Mouse (Mus musculus) 3134 (cell line): Measurements from ENCODE around the gene Atg16l1.
A peak's percentile ranks its signal among the peaks of the same experiment; 100 is the strongest.

Experiments used
- DNase-seq: peaks from one replicate; pipeline ENCODE4 v3.0.0-alpha.2; 2011; ENCODE audit warnings: low spot score; ENCODE audit not compliant: insufficient read length; ENCODE audit errors: extremely low read depth

Gene Atg16l1

GRCm38 (mm10) chr1:87755641-87756470, at the start of gene Atg16l1:
Gene Atg16l1 (plus strand): TSS chr1:87755870.
- DNase-seq: peak; percentile 95

DNA sequence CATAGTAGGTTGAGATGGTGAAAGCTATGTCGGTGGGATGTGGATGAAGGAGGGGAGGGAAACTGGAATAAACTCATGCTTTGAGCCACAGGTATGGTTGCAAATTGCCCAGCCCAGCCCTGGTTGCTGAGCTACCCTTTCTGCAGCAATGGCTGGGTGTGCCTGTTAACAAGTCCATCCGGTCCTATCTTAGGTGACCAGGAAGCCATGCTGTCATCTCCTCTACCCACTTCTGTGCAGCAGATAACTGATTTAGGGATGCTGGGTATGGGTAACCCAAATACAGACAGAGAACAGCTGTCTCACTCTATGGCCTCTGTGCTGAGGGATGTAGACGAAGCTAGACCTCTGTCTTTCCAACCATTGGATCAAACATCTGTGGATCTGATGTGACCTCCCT, 49.3 kb upstream of the Atg16l1 start:
- DNase-seq: no peak

GRCm38 (mm10) chr1:87709020-87709419, 46.6 kb upstream of the Atg16l1 start:
- no peak for DNase-seq

DNA sequence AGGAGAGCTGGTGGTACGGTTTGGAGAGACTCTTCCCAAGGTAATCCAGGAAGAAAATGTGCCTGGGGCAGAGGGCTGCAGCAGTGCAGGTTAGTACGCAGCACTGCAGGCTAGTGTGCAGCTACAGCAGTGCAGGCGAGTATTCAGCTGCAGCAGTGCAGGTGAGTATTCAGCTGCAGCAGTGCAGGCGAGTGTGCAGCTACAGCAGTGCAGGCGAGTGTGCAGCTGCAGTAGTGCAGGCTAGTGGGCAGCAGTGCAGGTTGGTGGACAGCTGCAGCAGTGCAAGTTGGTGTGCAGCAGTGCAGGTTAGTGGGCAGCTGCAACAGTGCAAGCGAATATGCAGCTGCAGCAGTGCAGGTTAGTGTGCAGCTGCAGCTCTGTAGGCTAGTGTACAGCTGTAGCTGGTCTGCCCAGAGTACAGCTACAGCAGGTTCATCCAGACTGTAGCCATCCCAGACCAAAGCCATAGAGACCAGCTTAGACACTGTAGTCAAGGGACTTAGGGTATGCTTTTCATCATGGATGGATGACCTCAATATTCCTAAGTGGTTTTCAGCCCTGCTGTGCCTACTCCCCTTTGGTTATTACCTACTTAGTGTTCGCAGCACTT, 45.9 kb upstream of the Atg16l1 start:
- DNase-seq: no peak

DNA sequence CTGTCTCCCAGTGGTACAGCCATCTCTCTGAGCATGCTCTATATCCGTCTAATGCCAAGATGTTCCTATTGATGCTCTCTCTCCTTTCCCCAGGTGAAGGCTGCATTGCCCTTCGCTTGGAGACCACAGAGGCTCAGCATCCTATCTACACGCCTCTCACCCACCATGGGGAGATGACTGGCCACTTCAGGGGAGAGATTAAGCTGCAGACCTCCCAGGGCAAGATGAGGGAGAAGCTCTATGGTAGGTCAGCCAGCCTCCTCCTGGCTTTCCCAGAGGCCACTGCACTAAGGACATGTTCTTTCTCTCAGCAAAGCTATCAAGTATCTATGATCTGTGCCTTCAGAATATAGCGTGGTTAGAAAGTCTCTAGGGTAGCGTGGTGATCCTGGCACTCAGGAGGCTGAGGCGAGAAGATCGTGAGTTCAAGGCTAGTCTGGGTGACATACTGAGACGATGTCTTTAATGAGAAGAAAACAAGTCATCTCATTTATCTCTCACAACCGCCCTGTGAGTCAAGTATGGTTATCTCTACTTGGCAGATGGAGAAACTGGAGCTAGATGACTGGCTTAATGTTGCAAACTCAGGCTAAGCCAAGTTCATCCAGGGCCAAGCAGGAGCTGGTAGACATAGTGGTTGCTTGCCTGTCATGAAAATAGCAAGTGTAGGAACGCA, 43.6 kb upstream of the Atg16l1 start:
- DNase-seq: no peak

- no peak for DNase-seq
Measured at GRCm38 (mm10) chr1:87712614-87712971, 43.1 kb upstream of the Atg16l1 start.

- peak; percentile 56 for DNase-seq
Measured at GRCm38 (mm10) chr1:87721382-87721781, 34.3 kb upstream of the Atg16l1 start.

GRCm38 (mm10) chr1:87722081-87722480, 33.6 kb upstream of the Atg16l1 start:
- peak; percentile 25 for DNase-seq

GRCm38 (mm10) chr1:87723351-87723750, 32.3 kb upstream of the Atg16l1 start:
- DNase-seq: no peak

DNA sequence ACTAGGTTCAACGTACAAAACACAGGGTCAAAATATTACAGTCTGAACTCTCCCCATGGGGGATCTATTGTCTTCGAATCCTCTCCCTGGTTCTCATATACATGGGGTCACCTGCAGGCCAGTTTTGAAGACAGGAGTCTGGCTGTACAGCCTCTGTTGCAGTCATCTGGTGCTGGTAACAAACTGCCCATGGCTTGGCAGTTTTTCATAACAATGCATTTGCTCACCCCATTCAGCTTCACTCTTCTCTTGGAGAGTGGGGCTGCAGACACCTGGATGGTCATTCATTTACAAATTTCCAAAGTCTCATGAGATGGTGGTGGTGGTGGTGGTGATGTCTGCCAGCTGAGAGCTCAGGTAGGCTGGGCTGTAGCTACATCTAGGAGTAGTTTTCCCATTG, 26.6 kb upstream of the Atg16l1 start:
- no peak for DNase-seq

GRCm38 (mm10) chr1:87729850-87730249, 25.8 kb upstream of the Atg16l1 start:
- DNase-seq: no peak

- peak; percentile 56 for DNase-seq
Measured at GRCm38 (mm10) chr1:87730271-87730670, 25.4 kb upstream of the Atg16l1 start.

GRCm38 (mm10) chr1:87733212-87733611, 22.5 kb upstream of the Atg16l1 start:
- no peak for DNase-seq

- peak; percentile 51 for DNase-seq
Measured at GRCm38 (mm10) chr1:87734153-87734552, 21.5 kb upstream of the Atg16l1 start.

- DNase-seq: peak; percentile 20
Measured at GRCm38 (mm10) chr1:87740584-87741290, 14.9 kb upstream of the Atg16l1 start.

GRCm38 (mm10) chr1:87749360-87749973, 6.2 kb upstream of the Atg16l1 start:
- no peak for DNase-seq

GRCm38 (mm10) chr1:87763821-87764220, 8.2 kb downstream of the Atg16l1 start:
- no peak for DNase-seq

DNA sequence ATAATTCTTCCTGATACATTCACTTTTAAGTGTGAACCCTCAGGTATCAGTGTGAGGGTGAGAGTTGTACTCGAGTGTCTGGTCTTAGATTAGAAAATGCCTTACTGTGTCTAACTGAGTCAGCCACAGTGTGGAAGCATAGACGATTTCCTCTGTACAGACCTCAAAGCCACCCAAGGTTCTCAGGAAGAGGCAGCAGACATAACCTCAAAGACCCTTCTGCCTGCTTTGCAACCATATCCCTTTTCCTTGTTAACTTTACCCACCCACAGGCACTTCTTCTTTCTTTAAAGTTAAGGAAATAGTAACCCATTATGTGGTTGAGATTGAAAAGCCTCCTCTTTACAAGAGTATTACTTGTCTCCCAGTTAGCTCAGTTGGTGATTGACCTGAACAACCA, 10.1 kb downstream of the Atg16l1 start:
- no peak for DNase-seq

DNA sequence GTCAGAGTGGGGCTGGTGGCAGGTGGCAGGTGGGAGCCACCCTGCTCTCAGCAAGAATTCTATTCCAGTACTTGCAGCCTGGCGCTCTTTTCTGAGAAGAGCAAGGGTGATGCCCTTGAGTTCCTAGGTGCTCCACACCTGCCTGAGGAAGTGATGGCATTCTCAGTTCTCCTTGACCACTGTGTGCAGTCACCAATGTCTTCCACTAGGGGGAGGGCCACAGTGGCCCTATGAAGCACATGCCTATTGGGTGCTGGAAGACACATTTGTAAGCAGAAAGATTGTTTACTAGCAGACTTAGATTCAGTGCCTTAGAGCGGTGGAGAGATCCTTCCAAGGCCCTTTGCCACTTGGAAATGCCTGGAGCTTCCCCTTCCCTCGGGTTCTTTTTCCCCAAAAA, 10.6 kb downstream of the Atg16l1 start:
- DNase-seq: no peak

DNA sequence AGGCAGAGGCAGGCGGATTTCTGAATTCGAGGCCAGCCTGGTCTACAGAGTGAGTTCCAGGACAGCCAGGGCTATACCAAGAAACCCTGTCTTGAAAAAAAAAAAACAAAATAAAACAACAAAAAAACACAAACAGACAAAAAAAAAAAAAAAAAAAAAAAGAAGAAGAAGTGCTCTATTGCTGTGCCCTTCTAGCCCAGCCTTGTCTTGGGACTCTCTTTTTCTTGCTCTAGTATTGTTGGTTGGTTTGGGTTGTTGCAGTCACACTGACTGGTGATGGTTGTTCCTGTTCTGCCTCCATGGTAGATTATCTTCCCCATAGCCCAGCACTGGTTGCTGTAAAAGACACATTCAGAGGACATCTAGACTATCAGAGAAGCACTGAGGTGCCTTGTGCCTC, 13.6 kb downstream of the Atg16l1 start:
- no peak for DNase-seq

DNA sequence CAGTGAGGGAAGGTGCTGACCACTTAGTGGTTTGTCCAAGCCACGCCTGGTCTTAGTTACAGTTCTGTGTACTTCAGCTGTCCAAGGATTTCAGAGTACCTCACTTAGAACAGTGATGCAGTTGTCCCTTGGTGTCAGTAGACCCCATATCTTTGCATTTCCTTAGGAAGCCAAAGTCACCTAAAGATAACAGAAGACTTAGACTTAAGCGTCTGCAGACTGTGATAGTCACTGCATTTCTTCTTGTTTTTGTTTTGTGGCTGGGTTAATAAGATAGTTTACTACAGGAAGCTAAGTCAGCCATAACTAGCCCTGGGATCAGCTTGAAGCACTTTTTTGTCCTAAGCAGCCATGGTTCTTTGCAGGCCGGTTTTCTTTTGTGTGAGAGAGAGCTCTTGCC, 14.8 kb downstream of the Atg16l1 start:
- DNase-seq: no peak
